Mouse (Mus musculus) intestine, postnatal 0 days (tissue): ENCODE data around the gene Nexn. TPM values are rescaled to one million over a fixed set of nuclear protein-coding genes. Genes with fewer than 3 reads are reported as not detected.

Experiments used
- ATAC-seq: fragments of 200-750 bp; cut with Nextera tagmentation; 2 replicates; pipeline ENCODE4 v1.8.0; 2017; ENCODE audit warnings: mild to moderate bottlenecking, moderate TSS enrichment, moderate library complexity
- H3K27ac ChIP-seq: fragments of 300-500 bp; sonication (generic); 2 replicates; pipeline ENCODE4 v1.5.1; 2014; ENCODE audit warnings: mild to moderate bottlenecking, low read depth, low read length, moderate library complexity
- H3K27me3 ChIP-seq: fragments of 300-500 bp; sonication (generic); replicated peaks from 2 replicates; pipeline ENCODE4 v1.6.1; 2014; ENCODE audit warnings: low read length, mixed read lengths; ENCODE audit not compliant: control insufficient read depth, insufficient read depth
- H3K36me3 ChIP-seq: fragments of 300-500 bp; sonication (generic); 2 replicates; pipeline ENCODE4 v1.6.1; 2014; ENCODE audit warnings: mild to moderate bottlenecking, moderate library complexity; ENCODE audit not compliant: control insufficient read depth, insufficient read depth
- H3K4me1 ChIP-seq: fragments of 300-500 bp; sonication (generic); replicated peaks from 2 replicates; pipeline ENCODE4 v1.6.1; 2014; ENCODE audit warnings: antibody characterized with exemption, low read length, mixed read lengths; ENCODE audit not compliant: control insufficient read depth, insufficient read depth
- H3K4me2 ChIP-seq: fragments of 300-500 bp; sonication (generic); replicated peaks from 2 replicates; pipeline ENCODE4 v1.6.1; 2014; ENCODE audit warnings: low read depth, mild to moderate bottlenecking, moderate library complexity
- H3K4me3 ChIP-seq: fragments of 300-500 bp; sonication (generic); 2 replicates; pipeline ENCODE4 v1.5.1; 2014; ENCODE audit warnings: low read depth, low read length
- H3K9ac ChIP-seq: fragments of 300-500 bp; sonication (generic); 2 replicates; pipeline ENCODE4 v1.6.1; 2014; ENCODE audit warnings: mild to moderate bottlenecking, low read depth, low read length
- H3K9me3 ChIP-seq: fragments of 300-500 bp; sonication (generic); 2 replicates; pipeline ENCODE4 v1.6.1; 2016; ENCODE audit warnings: mixed run types; ENCODE audit not compliant: control insufficient read depth
- CTCF ChIP-seq: sonication (generic); IDR thresholded peaks from 2 replicates; pipeline ENCODE4 v1.5.1; 2016; ENCODE audit warnings: low read depth, mild to moderate bottlenecking, control low read depth, antibody characterized with exemption, moderate library complexity
- WGBS: fragments of 180-500 bp; shearing (Covaris S2); extraction: QIAGEN DNeasy Blood & Tissue Kit; methylation state at CpG from one replicate; pipeline ENCODE4 v1.1.7; 2014; 5-methylcytosine and 5-hydroxymethylcytosine counted together
- polyA plus RNA-seq: library from polyadenylated mRNA; unstranded; fragments of >200 nt; fragmentation: Nextera tagmentation; extraction: Ambion mirVana; gene quantifications from 2 replicates; pipeline ENCODE4 v1.2.1, GENCODE M21; 2015

Nexn gene
- polyA plus RNA-seq, 1 experiment from 2014 or later: 30.3 TPM

DNA sequence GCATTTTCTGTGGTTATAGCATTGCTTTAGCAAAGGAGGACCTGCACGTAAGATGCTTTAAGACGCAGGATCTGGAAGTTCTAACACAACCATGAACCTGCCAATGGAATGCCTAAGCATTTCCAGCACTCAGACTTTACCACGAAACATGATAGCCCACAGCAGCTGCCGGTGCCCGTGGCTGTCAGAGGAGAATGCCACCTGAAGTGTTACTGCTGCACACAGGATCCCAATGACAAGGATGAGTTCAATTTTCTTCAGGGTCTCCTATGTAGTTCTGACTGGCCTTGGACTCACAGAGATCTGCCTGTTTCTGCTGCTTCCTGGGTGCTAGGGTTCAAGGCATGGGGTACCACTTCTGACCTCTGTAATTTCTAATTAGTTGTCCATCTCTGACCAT lies 18.6 kb upstream of the Nexn start:
- no peak for ATAC-seq
- TF ChIP-seq CTCF: no peak
- Histone ChIP-seq H3K4me2 (no peak overlapping the region), H3K36me3 (peaks cover 32% of the 10 kb centered on the region), H3K27ac (no peak overlapping the region), H3K9ac (no peak overlapping the region), H3K27me3 (no peaks in the 10 kb centered on the region), H3K9me3 (no peaks in the 10 kb centered on the region), H3K4me3 (no peak overlapping the region), H3K4me1 (no peaks in the 10 kb centered on the region)
- 97% methylated on average over 5 of the region's 5 CpGs for WGBS

DNA sequence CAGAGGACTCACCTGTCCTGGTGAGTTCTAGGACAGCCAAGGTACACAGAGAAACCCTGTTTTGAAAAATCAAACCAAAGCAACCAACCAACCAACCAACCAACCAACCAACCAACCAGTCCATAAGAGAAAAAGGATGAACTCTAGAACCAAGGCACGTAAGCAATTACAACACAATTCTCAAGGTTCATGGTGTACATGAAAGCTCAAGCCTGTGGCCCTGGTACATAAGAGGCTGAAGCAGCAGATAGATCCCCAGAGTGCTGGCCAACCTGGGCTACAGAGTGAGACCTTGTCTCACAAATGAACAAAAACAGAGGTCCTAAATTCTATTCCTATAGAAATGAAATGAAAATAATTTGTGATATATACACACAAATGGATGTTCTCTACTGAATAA lies 18.2 kb upstream of the Nexn start:
- 97% methylated on average over 1 of the region's 1 CpGs for WGBS
- H3K4me3 ChIP-seq: no peak overlapping the region
- H3K27ac ChIP-seq: no peak overlapping the region
- H3K9ac ChIP-seq: no peak overlapping the region
- no peak overlapping the region for H3K4me2 ChIP-seq
- no peaks in the 10 kb centered on the region for H3K9me3 ChIP-seq
- no peaks in the 10 kb centered on the region for H3K27me3 ChIP-seq
- peaks cover 32% of the 10 kb centered on the region for H3K36me3 ChIP-seq
- ATAC-seq: no peak
- TF ChIP-seq CTCF: no peak
- no peaks in the 10 kb centered on the region for H3K4me1 ChIP-seq

DNA sequence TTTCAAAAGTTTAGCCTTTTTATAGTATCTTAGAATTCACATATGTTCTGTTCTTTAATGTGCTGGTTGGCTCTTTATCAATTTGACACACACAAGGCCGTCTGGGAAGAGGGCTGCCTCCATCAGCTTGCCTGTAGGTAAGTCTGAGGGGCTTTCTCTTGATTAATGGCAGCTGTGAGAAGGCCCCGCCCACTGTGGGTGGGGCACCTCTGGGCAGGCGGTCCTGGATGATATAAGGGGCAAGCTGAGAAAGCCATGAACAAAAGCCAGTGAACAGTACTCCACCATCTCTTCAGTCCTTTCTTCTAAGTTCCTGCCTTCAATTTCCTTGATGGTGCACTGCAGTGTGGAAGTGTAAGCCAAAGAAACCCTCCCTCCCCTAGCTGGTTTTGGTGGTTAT lies 16.0 kb upstream of the Nexn start:
- H3K9me3 ChIP-seq: no peaks in the 10 kb centered on the region
- no peaks in the 10 kb centered on the region for H3K4me1 ChIP-seq
- peaks cover 22% of the 10 kb centered on the region for H3K36me3 ChIP-seq
- no peak for ATAC-seq
- no peaks in the 10 kb centered on the region for H3K27me3 ChIP-seq
- 38% methylated on average over 3 of the region's 3 CpGs for WGBS
- no peak overlapping the region for H3K9ac ChIP-seq
- H3K4me2 ChIP-seq: no peak overlapping the region
- no peak for TF ChIP-seq CTCF
- H3K27ac ChIP-seq: no peak overlapping the region
- no peak overlapping the region for H3K4me3 ChIP-seq

DNA sequence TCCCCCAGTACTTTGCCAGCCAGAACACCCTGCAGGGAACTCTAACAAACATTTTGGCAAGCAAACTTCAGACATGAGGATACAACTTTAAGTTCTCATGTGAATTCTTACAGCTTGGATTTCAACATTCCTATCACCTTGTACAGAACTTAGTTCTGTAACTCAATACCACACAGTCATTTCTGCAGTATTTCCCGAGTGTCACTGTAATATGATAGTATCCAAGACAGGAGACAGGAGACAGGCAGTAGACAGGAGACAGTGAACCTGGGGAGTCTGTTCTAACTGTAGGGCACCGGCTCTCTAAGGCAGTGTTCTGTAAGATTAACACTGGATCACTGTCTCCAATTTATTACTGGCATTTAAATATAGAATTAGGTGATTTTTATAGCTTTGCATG lies 12.3 kb upstream of the Nexn start:
- no peak for ATAC-seq
- WGBS: 67% methylated on average over 2 of the region's 2 CpGs
- no peak for TF ChIP-seq CTCF
- Histone ChIP-seq H3K4me2 (no peak overlapping the region), H3K9ac (no peak overlapping the region), H3K27ac (no peak overlapping the region), H3K9me3 (no peaks in the 10 kb centered on the region), H3K27me3 (no peaks in the 10 kb centered on the region), H3K4me1 (no peaks in the 10 kb centered on the region), H3K36me3 (peaks cover 21% of the 10 kb centered on the region), H3K4me3 (no peak overlapping the region)

DNA sequence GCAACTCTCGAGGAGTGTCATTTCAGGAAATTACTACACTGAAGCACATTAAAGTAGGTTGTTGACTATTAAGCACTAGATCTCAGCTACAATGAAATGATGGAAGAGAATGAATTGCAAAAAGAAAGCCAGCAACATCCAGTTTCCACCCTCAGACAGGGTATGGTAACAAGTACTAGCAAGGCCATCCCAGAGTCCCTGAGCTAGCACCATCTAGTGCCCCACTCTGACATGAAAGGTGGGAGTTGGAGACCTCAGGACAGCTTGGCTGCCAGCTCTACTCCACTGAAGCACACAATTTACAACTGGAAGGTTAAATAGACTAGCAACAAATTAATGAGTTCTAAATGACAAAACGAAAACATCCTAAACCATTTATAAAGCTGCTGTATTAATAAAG lies 11.8 kb upstream of the Nexn start:
- 94% methylated on average over 2 of the region's 2 CpGs for WGBS
- Histone ChIP-seq H3K27ac (no peak overlapping the region), H3K4me3 (no peak overlapping the region), H3K9ac (no peak overlapping the region), H3K9me3 (no peaks in the 10 kb centered on the region), H3K4me1 (no peaks in the 10 kb centered on the region), H3K27me3 (no peaks in the 10 kb centered on the region), H3K4me2 (no peak overlapping the region), H3K36me3 (peaks cover 16% of the 10 kb centered on the region)
- ATAC-seq: no peak
- TF ChIP-seq CTCF: peak; percentile 25; the same call in 1 of the 2 replicates

DNA sequence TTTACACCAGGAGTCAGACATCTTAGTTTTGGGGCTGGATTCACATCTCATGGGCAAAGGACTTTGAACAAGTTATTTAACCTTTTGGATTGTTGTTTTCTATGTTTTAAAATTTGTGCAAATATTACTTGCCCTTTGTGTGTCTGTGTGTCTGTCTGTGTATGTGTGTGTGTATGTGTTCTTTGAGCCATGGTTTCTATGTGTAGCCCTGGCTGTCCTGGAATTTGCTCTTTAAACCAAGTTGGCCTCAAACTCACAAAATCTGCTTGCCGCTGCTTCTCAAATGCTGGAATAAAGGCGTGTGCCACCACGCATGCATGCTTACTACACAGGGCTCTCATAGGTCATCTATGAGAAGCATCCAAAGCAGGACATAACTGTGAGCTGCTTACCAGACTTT lies 10.8 kb upstream of the Nexn start:
- no peaks in the 10 kb centered on the region for H3K9me3 ChIP-seq
- peaks cover 9% of the 10 kb centered on the region for H3K36me3 ChIP-seq
- TF ChIP-seq CTCF: no peak
- no peak overlapping the region for H3K4me3 ChIP-seq
- H3K9ac ChIP-seq: no peak overlapping the region
- no peak for ATAC-seq
- 95% methylated on average over 3 of the region's 3 CpGs for WGBS
- H3K27ac ChIP-seq: no peak overlapping the region
- H3K27me3 ChIP-seq: no peaks in the 10 kb centered on the region
- H3K4me2 ChIP-seq: no peak overlapping the region
- H3K4me1 ChIP-seq: no peaks in the 10 kb centered on the region

DNA sequence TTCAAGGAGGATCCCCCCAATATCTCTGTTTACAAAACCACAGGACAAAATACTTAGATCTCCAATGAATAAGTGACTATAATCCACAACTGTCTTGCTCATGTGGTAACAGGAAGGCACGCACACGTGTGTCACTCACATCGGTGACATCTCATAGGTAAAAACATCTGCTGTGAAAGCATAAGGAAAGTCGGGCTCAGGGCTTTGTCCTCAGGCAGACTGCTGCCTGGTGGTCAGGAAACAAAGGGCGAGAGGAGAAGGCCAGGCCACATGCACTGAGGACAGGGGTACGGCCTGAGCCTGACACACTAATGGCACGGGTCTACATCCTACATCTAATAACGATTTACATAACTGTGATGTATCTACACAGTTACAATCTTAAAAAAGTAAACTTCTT lies 8.9 kb upstream of the Nexn start:
- 84% methylated on average over 8 of the region's 8 CpGs for WGBS
- Histone ChIP-seq H3K9ac (no peak overlapping the region), H3K4me2 (no peak overlapping the region), H3K27ac (no peak overlapping the region), H3K9me3 (no peaks in the 10 kb centered on the region), H3K4me3 (no peak overlapping the region), H3K27me3 (no peaks in the 10 kb centered on the region), H3K4me1 (no peaks in the 10 kb centered on the region), H3K36me3 (peaks cover 9% of the 10 kb centered on the region)
- ATAC-seq: no peak
- TF ChIP-seq CTCF: no peak
